ENCODE assay signal across 23 mouse cellular contexts in the genomic region with DNA sequence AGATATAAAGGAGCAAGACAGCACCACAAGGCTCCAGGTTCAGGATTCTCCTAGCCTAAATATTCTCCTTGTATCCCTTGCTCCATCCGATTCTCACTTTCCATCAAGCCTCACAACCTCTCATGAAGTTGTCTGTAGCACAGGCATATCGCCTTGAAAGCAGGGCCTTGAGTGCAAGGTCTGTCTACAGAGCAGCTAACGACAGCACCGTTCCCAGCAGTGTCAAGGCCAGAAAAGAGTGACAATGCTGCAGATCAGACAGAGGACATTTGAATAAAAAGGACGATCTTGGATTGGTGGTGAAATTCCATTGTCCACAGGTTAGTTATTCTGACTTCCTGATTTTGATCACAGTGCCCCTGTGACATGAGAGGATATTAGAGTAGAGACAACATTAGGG.
DNase-seq lines count a peak whose midpoint lies in the region; ATAC-seq lines count a peak whose summit lies in the region.
"Had no signal": no experiment of that assay in that cellular context is flagged by ENCODE, and none has a peak within 500 bp of the region (broad histone marks: within the 10 kb centered on the region; RNA-seq: fewer than 3 reads in every experiment).

No protein-coding gene starts in this region.

- 88% methylated on average over 5 of the region's 5 CpGs for WGBS in forebrain, embryonic 13.5 days

- H3K4me3 ChIP-seq in forebrain, embryonic 13.5 days, result no peak overlapping the region
- H3K4me3 ChIP-seq: embryonic facial prominence, embryonic 10.5 days; embryonic facial prominence, embryonic 12.5 days had no signal

- H3K4me1 ChIP-seq in forebrain, embryonic 13.5 days, result peaks cover 11% of the 10 kb centered on the region
- H3K4me1 ChIP-seq: embryonic facial prominence, embryonic 12.5 days had no signal

- DNase-seq in adrenal gland, adult (ENCODE audit: inconsistent age in 2 of 2, low spot score in 1 of 2), result peak; percentile 65 to 86
- no peak for DNase-seq in adrenal gland, postnatal 4 days (ENCODE audit: low spot score in 2 of 2)
- DNase-seq in adrenal gland, adult 2 months, result peak; percentile 70
- peak; percentile 37 for DNase-seq in adrenal gland, postnatal 10 days
- peak; percentile 15 for DNase-seq in adrenal gland, postnatal 25 days
- DNase-seq in lung, adult 18-20 months, result no peak
- DNase-seq in spleen, adult 12 weeks (ENCODE audit: low spot score), result no peak
- DNase-seq: B cell, adult 2 months; cerebellum, adult 11-12 months; cerebellum, adult 2 months; cerebellum, adult 9-10 months; cerebellum, postnatal 10 days; cerebellum, postnatal 25 days had no signal

- no peak overlapping the region for H3K27ac ChIP-seq in forebrain, embryonic 13.5 days
- H3K27ac ChIP-seq: embryonic facial prominence, embryonic 10.5 days; embryonic facial prominence, embryonic 12.5 days had no signal

- H3K9ac ChIP-seq in forebrain, embryonic 13.5 days, result no peak overlapping the region
- H3K9ac ChIP-seq: embryonic facial prominence, embryonic 12.5 days had no signal

- no peaks in the 10 kb centered on the region for H3K27me3 ChIP-seq in forebrain, embryonic 13.5 days
- H3K27me3 ChIP-seq: CH12.LX; embryonic facial prominence, embryonic 12.5 days; Patski had no signal

- H3K9me3 ChIP-seq in forebrain, embryonic 13.5 days (replicated peaks), result no peaks in the 10 kb centered on the region
- H3K9me3 ChIP-seq: embryonic facial prominence, embryonic 10.5 days; embryonic facial prominence, embryonic 12.5 days had no signal

- peaks cover 5% of the 10 kb centered on the region; the same call in 1 of the 2 replicates for H3K36me3 ChIP-seq in forebrain, embryonic 13.5 days (ENCODE audit: poor library complexity, severe bottlenecking)
- H3K36me3 ChIP-seq: embryonic facial prominence, embryonic 10.5 days; embryonic facial prominence, embryonic 12.5 days; G1E had no signal

- no peak for ATAC-seq in forebrain, embryonic 13.5 days
- ATAC-seq: activated CD4-positive, CD25-positive, alpha-beta regulatory T cell, adult 4 months; CD4-positive, CD25-positive, alpha-beta regulatory T cell, adult 4 months; forebrain, embryonic 14.5 days; forebrain, embryonic 16.5 days; Patski had no signal

- H3K4me2 ChIP-seq in forebrain, embryonic 13.5 days, result no peak overlapping the region
- H3K4me2 ChIP-seq: embryonic facial prominence, embryonic 12.5 days had no signal

Comparison
In these comparisons a context has a peak if more than half of its experiments do, and no peak if none do; other contexts are left out.
1. DNase-seq: peak in adrenal gland, adult (2 of 2), adrenal gland, adult 2 months (single experiment), adrenal gland, postnatal 10 days (single experiment) and adrenal gland, postnatal 25 days (single experiment); none in adrenal gland, postnatal 4 days (0 of 2), lung, adult 18-20 months (0 of 2) and spleen, adult 12 weeks (single experiment).